Mouse (Mus musculus) forebrain, embryonic 12.5 days (tissue): ENCODE results near the gene Ccdc110. TPM values are rescaled to one million over a fixed set of nuclear protein-coding genes. Genes with fewer than 3 reads are reported as not detected.

Experiments used
- ATAC-seq: fragments of 200-750 bp; cut with Nextera tagmentation; 2 replicates; pipeline ENCODE4 v1.8.0; 2017; ENCODE audit warnings: moderate TSS enrichment; ENCODE audit not compliant: low FRiP score
- H3K27ac ChIP-seq: fragments of 300-500 bp; sonication (generic); 2 replicates; pipeline ENCODE4 v1.5.1; 2016; ENCODE audit warnings: mild to moderate bottlenecking
- H3K27me3 ChIP-seq: fragments of 300-500 bp; sonication (generic); 2 replicates; pipeline ENCODE4 v1.6.1; 2016; ENCODE audit warnings: mild to moderate bottlenecking
- H3K36me3 ChIP-seq: fragments of 300-500 bp; sonication (generic); replicated peaks from 2 replicates; pipeline ENCODE4 v1.6.1; 2016; ENCODE audit warnings: mild to moderate bottlenecking
- H3K4me1 ChIP-seq: fragments of 300-500 bp; sonication (generic); 2 replicates; pipeline ENCODE4 v1.6.1; 2016
- H3K4me2 ChIP-seq: fragments of 300-500 bp; sonication (generic); 2 replicates; pipeline ENCODE4 v1.6.1; 2016; ENCODE audit warnings: mild to moderate bottlenecking, moderate library complexity
- H3K4me3 ChIP-seq: fragments of 300-500 bp; sonication (generic); replicated peaks from 2 replicates; pipeline ENCODE4 v1.5.1; 2016; ENCODE audit warnings: mild to moderate bottlenecking
- H3K9ac ChIP-seq: fragments of 300-500 bp; sonication (generic); 2 replicates; pipeline ENCODE4 v1.6.1; 2016; ENCODE audit warnings: mild to moderate bottlenecking
- H3K9me3 ChIP-seq: fragments of 300-500 bp; sonication (generic); 2 replicates; pipeline ENCODE4 v1.6.1; 2016
- WGBS: fragments of 180-500 bp; shearing (Covaris S2); methylation state at CpG from one replicate; pipeline ENCODE4 v1.1.7; 2016; 5-methylcytosine and 5-hydroxymethylcytosine counted together
- polyA plus RNA-seq: library from polyadenylated mRNA; unstranded; fragments of >200 nt; fragmentation: Nextera tagmentation; extraction: Ambion mirVana; gene quantifications from 2 replicates; pipeline ENCODE4 v1.2.1, GENCODE M21; 2016

Ccdc110 gene
- polyA plus RNA-seq, 1 experiment from 2014 or later, result 0.13 TPM

DNA sequence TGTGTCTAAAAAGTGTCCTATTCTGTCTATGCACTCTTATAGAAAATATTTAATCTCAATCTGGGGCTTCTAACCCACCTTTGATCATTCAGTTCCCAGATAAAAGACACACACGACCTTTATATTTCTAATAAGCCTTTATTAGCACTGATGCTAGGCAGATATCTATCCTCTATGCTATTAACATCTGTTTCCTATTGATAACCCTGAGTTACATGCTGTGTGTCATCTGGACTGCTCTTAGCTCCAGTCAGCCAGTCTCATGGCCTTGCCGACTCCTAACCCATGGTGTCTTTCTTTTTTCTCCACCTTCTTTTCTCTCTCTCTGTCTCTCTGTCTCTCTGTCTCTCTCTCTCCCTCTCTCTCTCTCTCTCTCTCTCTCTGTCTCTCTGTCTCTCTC lies 53.8 kb downstream of the Ccdc110 start:
- Histone ChIP-seq H3K4me1 (no peaks in the 10 kb centered on the region), H3K4me2 (no peak overlapping the region), H3K4me3 (no peak overlapping the region), H3K9ac (no peak overlapping the region), H3K9me3 (no peaks in the 10 kb centered on the region), H3K27me3 (no peaks in the 10 kb centered on the region), H3K36me3 (peaks cover 11% of the 10 kb centered on the region), H3K27ac (no peak overlapping the region)
- no peak for ATAC-seq
- 68% methylated on average over 2 of the region's 2 CpGs for WGBS

DNA sequence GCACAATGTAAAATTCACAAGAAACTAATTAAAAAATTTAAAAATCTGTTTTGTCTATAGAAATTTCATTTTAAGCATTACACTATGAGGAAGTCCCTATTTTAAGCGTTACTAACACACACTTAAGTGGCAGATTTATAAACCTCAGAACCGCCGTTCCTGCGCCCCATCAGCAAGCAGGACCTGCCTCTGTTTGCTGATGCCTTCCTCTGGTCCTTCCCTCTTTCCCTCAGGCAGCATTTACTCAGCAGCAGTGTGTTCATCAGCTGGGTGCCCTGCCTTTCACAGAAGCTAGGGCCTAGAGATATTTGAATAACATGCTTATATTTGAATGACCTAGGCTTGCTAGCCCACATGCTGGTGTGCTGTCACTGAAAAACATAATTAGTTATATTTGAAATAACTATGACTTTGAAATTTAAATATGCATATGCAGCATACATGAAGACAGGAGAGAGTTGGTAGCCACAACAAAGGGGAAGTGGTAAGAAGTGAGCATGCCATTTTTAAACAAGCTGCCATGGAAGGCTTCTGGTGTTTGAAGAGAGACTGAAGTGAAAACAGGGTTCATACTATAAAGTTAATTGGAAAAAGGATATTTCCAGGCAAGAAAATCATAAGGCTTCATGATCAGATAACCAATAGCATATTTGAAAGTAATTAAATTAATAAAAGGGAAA lies 56.4 kb downstream of the Ccdc110 start:
- WGBS, result 93% methylated on average over 4 of the region's 4 CpGs
- Histone ChIP-seq H3K4me3 (no peak overlapping the region), H3K4me2 (no peak overlapping the region), H3K4me1 (no peaks in the 10 kb centered on the region), H3K36me3 (peaks cover 16% of the 10 kb centered on the region), H3K9ac (no peak overlapping the region), H3K27ac (no peak overlapping the region), H3K9me3 (no peaks in the 10 kb centered on the region), H3K27me3 (no peaks in the 10 kb centered on the region)
- ATAC-seq, result no peak

Other genes with a start within 250 kb of the Ccdc110 start
- gene Pdlim3, start 49.2 kb upstream of the Ccdc110 start, polyA plus RNA-seq, result 12.5 and 14.0 TPM in 2 replicates
- 3.5 and 3.7 TPM in 2 replicates for gene 1700029J07Rik, start 40.6 kb downstream of the Ccdc110 start, polyA plus RNA-seq
- 56.5 and 61.5 TPM in 2 replicates for gene Ufsp2, start 40.9 kb downstream of the Ccdc110 start, polyA plus RNA-seq
- 0.45 and 0.56 TPM in 2 replicates for gene Lrp2bp, start 64.7 kb downstream of the Ccdc110 start, polyA plus RNA-seq
- gene Ankrd37, start 71.1 kb downstream of the Ccdc110 start, polyA plus RNA-seq, result 17.2 and 20.6 TPM in 2 replicates
- 22.4 and 22.9 TPM in 2 replicates for gene Cfap97, start 217.2 kb downstream of the Ccdc110 start, polyA plus RNA-seq
- 4.1 and 4.5 TPM in 2 replicates for gene Snx25, start 217.5 kb downstream of the Ccdc110 start, polyA plus RNA-seq